Mouse (Mus musculus) T-cell, adult 66 days (primary cell): ENCODE measurements around the gene Klrd1. TPM values are rescaled to one million over a fixed set of nuclear protein-coding genes. Genes with fewer than 3 reads are reported as not detected.

ENCODE experiments used
- total RNA-seq, 2 experiments: library from RNA; stranded (reverse); gene quantifications; 3 replicates in 1 of 2; 4 replicates in 1 of 2; pipeline ENCODE4 v1.2.4; 2023

Gene Klrd1
- 100 to 1,000 TPM; 149 to 163 TPM for total RNA-seq

DNA sequence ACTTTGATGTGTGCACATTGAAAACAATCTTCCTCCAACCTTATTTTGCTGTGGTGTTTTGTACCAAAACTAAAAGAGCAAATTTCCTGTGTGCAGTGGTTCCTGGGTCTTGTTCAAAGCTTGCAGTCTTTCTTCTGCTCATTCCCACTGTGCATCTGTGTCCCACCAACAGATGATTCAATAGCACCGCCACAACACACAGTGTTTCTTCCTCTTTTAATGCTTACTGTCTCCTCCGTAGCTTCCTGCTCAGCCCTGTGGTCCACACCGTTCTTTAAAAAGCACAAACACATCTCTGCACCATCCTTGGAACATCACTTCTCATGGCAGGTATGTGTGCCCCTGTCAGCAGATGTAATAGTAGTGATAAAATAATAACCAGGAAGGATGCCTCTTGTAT, at the start of gene Klrd1:
Gene Klrd1 (plus strand): TSS at position 275 of the 400 bp plus-strand sequence.

DNA sequence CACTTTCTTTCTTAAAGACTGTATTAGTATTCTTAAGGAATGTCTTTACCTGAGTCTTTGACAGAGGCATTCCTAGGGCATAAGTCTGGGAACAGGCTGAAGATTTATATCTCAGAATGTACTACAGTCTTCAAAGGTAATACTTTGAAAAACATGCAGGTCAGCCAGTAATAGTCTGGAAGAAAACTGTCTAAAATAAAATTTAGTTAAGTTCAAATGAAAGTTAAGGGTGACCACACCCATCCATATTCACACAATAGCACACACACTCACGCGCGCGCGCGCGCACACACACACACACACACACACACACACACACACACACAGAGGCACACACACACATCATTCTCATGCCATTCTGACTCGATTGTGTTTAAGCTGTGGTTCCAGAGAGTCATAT, 14.0 kb upstream of the Klrd1 start, which contains the start of gene Klre1:
Gene Klre1 (plus strand): TSS at position 301 of the 400 bp plus-strand sequence.

DNA sequence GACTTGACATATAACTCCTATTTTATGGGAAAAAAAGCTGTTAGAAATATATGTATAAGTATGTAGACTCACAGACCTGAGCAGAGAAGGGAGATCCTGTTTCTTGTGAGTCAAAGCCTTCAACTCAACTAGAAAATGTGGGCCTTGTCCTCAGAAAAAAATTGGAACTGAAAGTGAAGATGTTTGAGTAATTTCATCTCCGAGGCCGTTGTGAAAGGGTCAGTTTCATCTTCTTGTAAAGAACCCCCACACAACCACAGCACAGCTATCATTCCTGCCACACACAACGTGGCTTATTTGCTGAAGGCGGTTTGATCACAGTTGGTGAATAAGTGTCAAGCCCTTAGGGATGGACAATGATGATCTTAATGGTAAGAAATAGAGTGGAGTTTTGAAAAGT, 32.2 kb downstream of the Klrd1 start, which contains the start of gene Klrk1:
Gene Klrk1 (minus strand): TSS at position 130 of the 400 bp plus-strand sequence.

DNA sequence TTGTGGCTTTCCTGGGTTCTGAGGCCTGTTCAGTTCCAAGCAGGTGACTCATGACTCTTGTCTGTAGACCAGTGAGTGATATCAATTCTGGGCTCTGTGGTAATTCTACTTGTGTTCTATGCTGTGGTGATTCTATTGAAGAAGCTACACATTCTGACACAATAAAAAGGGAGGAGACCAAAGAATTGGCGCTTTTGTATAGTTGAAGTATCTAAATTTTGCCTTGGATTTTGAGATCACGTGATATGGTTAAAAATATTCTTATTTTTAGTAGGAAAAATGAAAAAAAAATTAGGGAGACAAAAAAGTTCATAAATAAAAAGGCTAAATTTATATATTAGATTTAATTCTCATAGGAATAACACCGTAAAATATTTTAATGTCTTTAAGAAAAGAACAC, 51.7 kb downstream of the Klrd1 start, which contains the start of gene Klrc3:
Gene Klrc3 (minus strand): TSS at position 101 of the 400 bp plus-strand sequence.

Other genes with a start within 250 kb of the Klrd1 start
- under 1 TPM; 0.50 to 0.96 TPM for gene Clec12a, start 249.1 kb upstream of the Klrd1 start, total RNA-seq
- gene Clec12b, start 205.9 kb upstream of the Klrd1 start, total RNA-seq: not detected
- gene Clec1b, start 194.5 kb upstream of the Klrd1 start, total RNA-seq: under 1 TPM in 1 of 2 experiments, not detected in 1; 0.12 TPM
- gene Clec9a, start 182.9 kb upstream of the Klrd1 start, total RNA-seq: 1 to 10 TPM; 1.3 to 4.2 TPM
- gene Clec1a, start 139.8 kb upstream of the Klrd1 start, total RNA-seq: not detected
- gene Olr1, start 84.6 kb upstream of the Klrd1 start, total RNA-seq: not detected
- gene Tmem52b, start 79.2 kb upstream of the Klrd1 start, total RNA-seq: not detected
- 10 to 100 TPM; 11.3 to 13.9 TPM for gene Gabarapl1, start 58.6 kb upstream of the Klrd1 start, total RNA-seq
- gene Klre1, start 13.9 kb upstream of the Klrd1 start, total RNA-seq: 10 to 100 TPM in 1 of 2 experiments, 1 to 10 TPM in 1; 6.9 to 11.7 TPM
- 10 to 100 TPM; 10.7 to 20.5 TPM for gene Klrk1, start 32.1 kb downstream of the Klrd1 start, total RNA-seq
- 1 to 10 TPM; 1.3 to 2.2 TPM for gene Klrc3, start 51.6 kb downstream of the Klrd1 start, total RNA-seq
- gene Klrc2, start 68.9 kb downstream of the Klrd1 start, total RNA-seq: 1 to 10 TPM; 3.3 to 5.8 TPM
- 10 to 100 TPM in 1 of 2 experiments, 1 to 10 TPM in 1; 9.2 to 13.7 TPM for gene Klrc1, start 87.2 kb downstream of the Klrd1 start, total RNA-seq
- gene Klri1, start 125.3 kb downstream of the Klrd1 start, total RNA-seq: 1 to 10 TPM in 1 of 2 experiments, under 1 TPM in 1; 0.71 to 3.6 TPM
- 1 to 10 TPM in 1 of 2 experiments, under 1 TPM in 1; 0.59 to 1.5 TPM for gene Klri2, start 148.7 kb downstream of the Klrd1 start, total RNA-seq
- not detected for gene Gm156, start 192.5 kb downstream of the Klrd1 start, total RNA-seq